Mouse (Mus musculus) heart, postnatal 36 days (tissue): ENCODE results near the gene Mterf1b. TPM values are rescaled to one million over a fixed set of nuclear protein-coding genes. Genes with fewer than 3 reads are reported as not detected.

ENCODE experiments used
- DNase-seq, 2 experiments: peaks; one replicate each; pipeline ENCODE4 v3.0.0; 2021 to 2022
- intact Hi-C: fragments of 180-260 bp; cut with DNase I; formaldehyde crosslinking; loops from one replicate; pipeline ENCODE4 v1.15.1; 2025
- total RNA-seq, 2 experiments: library from RNA; stranded (reverse); gene quantifications; 2 replicates each; pipeline ENCODE4 v1.2.3; 2021

Gene Mterf1b
- total RNA-seq, 2 experiments from 2014 or later = 1.9 to 2.1 TPM

GRCm38 (mm10) chr5:4234505-4234904 lies 42.3 kb downstream of the Mterf1b start:
- intact Hi-C loops = no loop called here
- no peak for DNase-seq

DNA sequence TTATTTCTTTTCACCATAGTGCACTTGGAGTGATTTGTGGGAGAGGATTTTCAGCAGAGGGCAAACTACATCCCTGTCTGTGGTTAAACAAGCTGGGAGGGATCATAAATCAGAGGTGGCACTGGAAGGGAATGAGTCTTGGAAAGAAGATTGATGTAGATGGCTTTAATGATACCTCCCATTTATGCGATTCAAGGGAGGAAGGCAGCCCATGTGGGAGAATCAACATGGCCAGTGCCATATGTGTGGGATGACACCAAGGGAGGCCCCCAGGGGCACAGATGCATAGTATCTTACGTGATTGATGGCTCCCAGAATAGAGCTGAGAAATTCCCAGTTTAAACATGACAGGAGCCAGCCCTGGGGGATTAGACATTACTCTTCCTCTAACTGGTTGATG lies 48.0 kb downstream of the Mterf1b start:
- intact Hi-C loops = no loop called here
- no peak for DNase-seq

- intact Hi-C loops = no loop called here
Observed at GRCm38 (mm10) chr5:4245004-4245403, 52.8 kb downstream of the Mterf1b start.

DNA sequence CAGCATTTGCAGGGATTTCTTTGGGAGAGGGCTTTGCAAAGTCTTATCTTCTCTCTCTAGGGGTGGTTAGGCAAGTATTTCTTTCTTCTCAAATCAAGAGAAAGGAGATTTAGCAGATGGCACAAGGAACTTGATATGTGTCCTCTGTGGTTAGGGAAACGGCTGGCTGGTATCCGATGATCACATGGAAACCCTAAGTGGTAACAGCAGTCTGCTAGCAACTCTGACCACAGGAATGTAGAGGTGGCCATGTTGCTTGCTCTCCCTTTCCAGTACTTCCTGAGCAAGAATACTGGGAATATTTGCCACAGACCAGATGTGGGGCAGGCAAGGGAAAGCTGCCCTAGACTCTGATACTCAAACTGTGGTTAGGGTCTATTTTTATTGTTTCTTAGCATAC lies 53.9 kb downstream of the Mterf1b start:
- no peak for DNase-seq
- intact Hi-C loops = no loop called here

More at GRCm38 (mm10) chr5:4245004-4245403, 52.8 kb downstream of the Mterf1b start:
- DNase-seq = no peak

Other genes starting within 250 kb of the Mterf1b start
- gene Cyp51, start 87.6 kb upstream of the Mterf1b start, total RNA-seq = 1 to 10 TPM; 5.3 to 7.4 TPM